Mouse (Mus musculus) forebrain, embryonic 11.5 days (tissue): ENCODE data around the gene 1700037H04Rik. TPM values are rescaled to one million over a fixed set of nuclear protein-coding genes. Genes with fewer than 3 reads are reported as not detected.

ENCODE experiments used
- ATAC-seq: fragments of 200-750 bp; cut with Nextera tagmentation; replicated peaks from 2 replicates; pipeline ENCODE4 v1.8.0; 2017; ENCODE audit warnings: moderate TSS enrichment; ENCODE audit not compliant: low FRiP score
- DNase-seq: peaks from one replicate; pipeline ENCODE4 v3.0.0-alpha.2; 2017; ENCODE audit warnings: low spot score
- H3K27ac ChIP-seq: fragments of 300-500 bp; sonication (generic); 2 replicates; pipeline ENCODE4 v1.5.1; 2014; ENCODE audit warnings: low read depth, low read length
- H3K27me3 ChIP-seq: fragments of 300-500 bp; sonication (generic); 2 replicates; pipeline ENCODE4 v1.6.1; 2014; ENCODE audit warnings: mild to moderate bottlenecking, low read length, mixed read lengths; ENCODE audit not compliant: control insufficient read depth, insufficient read depth
- H3K36me3 ChIP-seq: fragments of 300-500 bp; sonication (generic); 2 replicates; pipeline ENCODE4 v1.6.1; 2014; ENCODE audit warnings: mild to moderate bottlenecking, low read length, moderate library complexity, mixed read lengths; ENCODE audit not compliant: control insufficient read depth, insufficient read depth
- H3K4me1 ChIP-seq: fragments of 300-500 bp; sonication (generic); replicated peaks from 2 replicates; pipeline ENCODE4 v1.6.1; 2014; ENCODE audit warnings: low read length, mixed read lengths; ENCODE audit not compliant: control insufficient read depth, insufficient read depth
- H3K4me2 ChIP-seq: fragments of 300-500 bp; sonication (generic); 2 replicates; pipeline ENCODE4 v1.6.1; 2014; ENCODE audit warnings: low read depth, mild to moderate bottlenecking, low read length, moderate library complexity, mixed read lengths; ENCODE audit not compliant: severe bottlenecking
- H3K4me3 ChIP-seq: fragments of 300-500 bp; sonication (generic); 2 replicates; pipeline ENCODE4 v1.5.1; 2014; ENCODE audit warnings: low read depth, low read length
- H3K9ac ChIP-seq: fragments of 300-500 bp; sonication (generic); 2 replicates; pipeline ENCODE4 v1.6.1; 2014; ENCODE audit warnings: low read length
- H3K9me3 ChIP-seq: fragments of 300-500 bp; sonication (generic); 2 replicates; pipeline ENCODE4 v1.6.1; 2016; ENCODE audit warnings: low read length, mixed read lengths; ENCODE audit not compliant: control insufficient read depth
- WGBS: fragments of 180-500 bp; shearing (Covaris S2); extraction: QIAGEN DNeasy Blood & Tissue Kit; methylation state at CpG from one replicate; pipeline ENCODE4 v1.1.7; 2014; 5-methylcytosine and 5-hydroxymethylcytosine counted together
- polyA plus RNA-seq: library from polyadenylated mRNA; unstranded; fragments of >200 nt; fragmentation: Nextera tagmentation; extraction: Ambion mirVana; gene quantifications from 2 replicates; pipeline ENCODE4 v1.2.1, GENCODE M21; 2014

The 1700037H04Rik gene
- polyA plus RNA-seq, 1 experiment from 2014 or later: 122 TPM

DNA sequence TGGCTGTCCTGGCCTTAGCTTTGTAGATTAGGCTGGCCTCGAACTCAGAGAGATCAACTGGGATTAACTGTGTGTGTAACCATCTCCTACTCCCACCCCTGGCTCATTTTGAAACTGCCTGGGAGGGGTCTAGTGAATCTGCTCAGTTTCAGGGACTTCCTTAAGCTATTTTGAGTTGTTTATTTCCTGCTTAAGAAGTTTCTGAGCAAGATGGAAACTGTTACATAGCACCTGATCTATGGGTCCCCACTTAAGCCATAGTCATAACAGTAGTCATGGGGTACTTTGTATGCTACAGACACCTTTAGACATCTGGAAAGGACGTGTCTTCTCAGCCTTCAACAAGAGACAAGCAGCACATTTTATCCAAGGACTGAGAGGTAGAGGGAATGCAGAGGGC is 40.8 kb upstream of the 1700037H04Rik start:
- 90% methylated on average over 2 of the region's 2 CpGs for WGBS
- H3K4me2 ChIP-seq: no peak overlapping the region
- no peaks in the 10 kb centered on the region; the same call in 1 of the 2 replicates for H3K36me3 ChIP-seq
- no peak overlapping the region for H3K27ac ChIP-seq
- H3K9ac ChIP-seq: no peak overlapping the region
- no peaks in the 10 kb centered on the region for H3K4me1 ChIP-seq
- DNase-seq: no peak
- H3K27me3 ChIP-seq: no peaks in the 10 kb centered on the region
- no peak for ATAC-seq
- H3K9me3 ChIP-seq: no peaks in the 10 kb centered on the region
- no peak overlapping the region for H3K4me3 ChIP-seq

- no peaks in the 10 kb centered on the region for H3K9me3 ChIP-seq
- H3K27ac ChIP-seq: no peak overlapping the region
- no peaks in the 10 kb centered on the region for H3K27me3 ChIP-seq
- H3K4me1 ChIP-seq: no peaks in the 10 kb centered on the region
- ATAC-seq: no peak
- H3K36me3 ChIP-seq: peaks cover 6% of the 10 kb centered on the region
- no peak overlapping the region for H3K9ac ChIP-seq
- H3K4me2 ChIP-seq: no peak overlapping the region
- no peak overlapping the region for H3K4me3 ChIP-seq
- no peak for DNase-seq
- 92% methylated on average over 16 of the region's 16 CpGs for WGBS
These were observed 36.9 kb upstream of the 1700037H04Rik start for GRCm38 (mm10) chr2:131196606-131197316.

- no peak for DNase-seq
- 70% methylated on average over 7 of the region's 7 CpGs for WGBS
- Histone ChIP-seq H3K36me3 (peaks cover 9% of the 10 kb centered on the region), H3K9me3 (no peaks in the 10 kb centered on the region), H3K9ac (peak overlapping the region; percentile 7; the same call in 1 of the 2 replicates), H3K4me1 (peaks cover 24% of the 10 kb centered on the region), H3K27me3 (no peaks in the 10 kb centered on the region), H3K4me3 (no peak overlapping the region), H3K27ac (peak overlapping the region; percentile 81), H3K4me2 (peak overlapping the region; percentile 26; the same call in 1 of the 2 replicates)
- no peak for ATAC-seq
These were observed 31.1 kb upstream of the 1700037H04Rik start for GRCm38 (mm10) chr2:131191005-131191390.

GRCm38 (mm10) chr2:131190344-131191004 is 30.6 kb upstream of the 1700037H04Rik start:
- Histone ChIP-seq H3K27me3 (no peaks in the 10 kb centered on the region), H3K36me3 (peaks cover 9% of the 10 kb centered on the region), H3K4me1 (peaks cover 24% of the 10 kb centered on the region), H3K9me3 (no peaks in the 10 kb centered on the region), H3K27ac (peak overlapping the region; percentile 81), H3K4me3 (no peak overlapping the region), H3K9ac (peak overlapping the region; percentile 27), H3K4me2 (peak overlapping the region; percentile 26; the same call in 1 of the 2 replicates)
- 8% methylated on average over 10 of the region's 10 CpGs for WGBS
- peak; percentile 81 for ATAC-seq
- peak; percentile 72 for DNase-seq

- peaks cover 9% of the 10 kb centered on the region for H3K36me3 ChIP-seq
- peak overlapping the region; percentile 27; the same call in 1 of the 2 replicates for H3K9ac ChIP-seq
- no peak for DNase-seq
- H3K9me3 ChIP-seq: no peaks in the 10 kb centered on the region
- H3K4me2 ChIP-seq: peak overlapping the region; percentile 33
- ATAC-seq: no peak
- peak overlapping the region; percentile 81 for H3K27ac ChIP-seq
- H3K27me3 ChIP-seq: no peaks in the 10 kb centered on the region
- 42% methylated on average over 5 of the region's 5 CpGs for WGBS
- H3K4me1 ChIP-seq: peaks cover 24% of the 10 kb centered on the region
- peak overlapping the region; percentile 2; the same call in 1 of the 2 replicates for H3K4me3 ChIP-seq
These were observed 29.8 kb upstream of the 1700037H04Rik start for GRCm38 (mm10) chr2:131189521-131190309.

DNA sequence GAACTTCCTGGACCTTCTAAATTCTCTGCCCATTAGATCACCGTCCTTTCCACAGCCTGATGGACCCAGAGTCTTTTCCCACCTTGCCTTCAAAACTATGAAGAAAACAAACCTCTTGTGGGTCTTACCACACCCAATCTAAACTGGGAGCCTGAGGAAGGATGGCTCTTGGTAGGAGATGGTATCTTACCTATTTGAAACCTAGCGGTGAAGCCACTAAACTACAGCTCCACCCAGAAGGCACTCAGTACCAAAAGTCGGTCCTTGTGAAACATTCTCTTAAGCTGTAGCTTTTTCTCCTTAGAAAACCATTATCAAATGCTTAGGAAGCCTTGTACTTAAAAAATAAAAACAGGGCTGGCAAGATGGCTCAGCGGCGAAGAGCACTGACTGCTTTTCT is 28.4 kb upstream of the 1700037H04Rik start:
- H3K27me3 ChIP-seq: no peaks in the 10 kb centered on the region
- DNase-seq (no peak), ATAC-seq (no peak)
- H3K9me3 ChIP-seq: no peaks in the 10 kb centered on the region
- H3K27ac ChIP-seq: no peak overlapping the region
- peak overlapping the region; percentile 44 for H3K4me3 ChIP-seq
- H3K4me2 ChIP-seq: peak overlapping the region; percentile 65; the same call in 1 of the 2 replicates
- H3K9ac ChIP-seq: no peak overlapping the region
- peaks cover 5% of the 10 kb centered on the region for H3K36me3 ChIP-seq
- 97% methylated on average over 5 of the region's 5 CpGs for WGBS
- H3K4me1 ChIP-seq: peaks cover 24% of the 10 kb centered on the region

- ATAC-seq (no peak), DNase-seq (no peak)
- peaks cover 5% of the 10 kb centered on the region for H3K36me3 ChIP-seq
- no peaks in the 10 kb centered on the region for H3K9me3 ChIP-seq
- peak overlapping the region; percentile 89 for H3K9ac ChIP-seq
- peak overlapping the region; percentile 65 for H3K4me2 ChIP-seq
- 13% methylated on average over 3 of the region's 3 CpGs for WGBS
- peak overlapping the region; percentile 48; the same call in 1 of the 2 replicates for H3K27ac ChIP-seq
- H3K27me3 ChIP-seq: no peaks in the 10 kb centered on the region
- H3K4me3 ChIP-seq: peak overlapping the region; percentile 44
- peaks cover 24% of the 10 kb centered on the region for H3K4me1 ChIP-seq
These were observed 27.7 kb upstream of the 1700037H04Rik start for GRCm38 (mm10) chr2:131187602-131187922.

DNA sequence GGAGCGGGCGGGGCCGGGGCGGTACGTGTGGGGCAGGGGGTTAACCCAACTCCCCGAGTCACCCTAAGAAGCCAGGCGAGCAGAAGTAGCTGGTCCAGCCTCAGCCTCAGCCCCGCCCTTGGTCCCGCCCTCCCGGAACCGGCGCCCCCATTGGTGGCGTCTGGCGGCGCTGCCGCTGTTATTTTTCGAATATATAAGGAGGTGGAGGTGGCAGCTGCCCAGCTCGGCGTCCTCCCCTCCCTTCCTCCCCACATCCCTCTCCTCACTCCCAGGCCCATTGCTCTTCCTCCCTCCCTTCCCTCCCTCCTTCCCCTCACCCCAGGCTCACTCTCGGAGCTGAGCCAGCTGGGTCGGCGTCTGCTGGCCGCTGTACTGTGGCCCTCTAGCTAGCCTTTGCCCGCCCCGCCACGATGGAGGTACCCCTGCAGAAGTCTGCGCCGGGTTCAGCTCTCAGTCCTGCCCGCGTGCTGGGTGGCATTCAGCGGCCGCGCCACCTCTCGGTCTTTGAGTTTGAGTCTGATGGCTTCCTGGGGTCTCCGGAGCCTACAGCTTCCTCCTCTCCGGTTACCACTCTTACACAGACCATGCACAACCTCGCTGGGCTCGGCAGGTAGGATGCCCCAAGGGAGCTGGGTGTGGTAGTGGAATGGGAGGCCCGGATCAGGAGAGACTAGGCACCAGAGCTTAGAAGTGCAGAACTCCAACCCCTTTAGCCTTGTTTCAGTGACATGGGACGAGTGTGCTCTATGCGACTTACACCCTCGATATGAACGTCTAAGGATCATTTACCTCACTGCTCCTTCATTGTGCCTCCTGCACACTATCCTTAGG is 27.1 kb upstream of the 1700037H04Rik start, which contains the start of the genes Cdc25b and Spef1:
TSS of gene Cdc25b (plus strand) at position 179 of the 831 bp plus-strand sequence.
TSS of gene Spef1 (minus strand) at position 512 of the 831 bp plus-strand sequence.
- under 1% methylated on average over 43 of the region's 43 CpGs for WGBS
- DNase-seq (peak; percentile 93), ATAC-seq (peak; percentile 81)
- Histone ChIP-seq H3K9me3 (no peaks in the 10 kb centered on the region), H3K9ac (peak within 1 kb of the TSS; percentile 89), H3K4me1 (peaks cover 24% of the 10 kb centered on the region), H3K4me3 (peak within 1 kb of the TSS; percentile 44), H3K27me3 (no peaks in the 10 kb centered on the region), H3K4me2 (peak within 1 kb of the TSS; percentile 65), H3K27ac (peak within 1 kb of the TSS; percentile 48), H3K36me3 (peaks cover 5% of the 10 kb centered on the region)
